8 mouse cellular contexts compared by ENCODE assay signal in genomic region chr9:118801176-118801909, GRCm38 (mm10).
DNase-seq lines count a peak whose midpoint lies in the region; ATAC-seq and TF ChIP-seq lines count a peak whose summit lies in the region.

No protein-coding gene starts in this region.

- H3K4me2 ChIP-seq in lung, embryonic 15.5 days, result no peak overlapping the region; the same call in 1 of the 2 replicates

- 42% methylated on average over 15 of the region's 15 CpGs for WGBS in lung, embryonic 15.5 days

- H3K4me3 ChIP-seq in gastrocnemius, adult 2 months, result no peak overlapping the region
- no peak overlapping the region for H3K4me3 ChIP-seq in lung, embryonic 15.5 days

- H3K27me3 ChIP-seq in lung, embryonic 15.5 days, result no peaks in the 10 kb centered on the region

- H3K27ac ChIP-seq in gastrocnemius, adult 2 months, result peak overlapping the region; percentile 64
- H3K27ac ChIP-seq in lung, embryonic 15.5 days, result peak overlapping the region; percentile 56

- intact Hi-C loops in gastrocnemius, adult 2 months (cut with DNase I), result no loop called here

- peaks cover 14% of the 10 kb centered on the region for H3K4me1 ChIP-seq in lung, embryonic 15.5 days

- TF ChIP-seq CTCF in gastrocnemius, adult 2 months (IDR thresholded peaks at IDR 0.05), result no peak

- peak; percentile 37; the same call in 1 of the 2 replicates for ATAC-seq in lung, embryonic 15.5 days (ENCODE audit: borderline replicate concordance, extremely low read depth, low FRiP score, low TSS enrichment)
- ATAC-seq in megakaryocyte-erythroid progenitor cell, adult 5-6 weeks (replicated peaks; ENCODE audit: low FRiP score, low TSS enrichment, poor library complexity, severe bottlenecking), result no peak

- no peak for DNase-seq in gastrocnemius, adult 2 months
- no peak for DNase-seq in gastrocnemius, adult 18-20 months (ENCODE audit: low spot score)
- peak; percentile 48 for DNase-seq in adrenal gland, adult 8-10 months
- DNase-seq in heart, postnatal 4 days, result peak; percentile 87
- no peak for DNase-seq in urinary bladder, adult 18-20 months (ENCODE audit: low spot score in 2 of 2)
- no peak for DNase-seq in frontal cortex, postnatal 25 days (ENCODE audit: low spot score in 2 of 2)

- no peaks in the 10 kb centered on the region for H3K36me3 ChIP-seq in lung, embryonic 15.5 days

- H3K9me3 ChIP-seq in lung, embryonic 15.5 days, result no peaks in the 10 kb centered on the region

- no peak overlapping the region for H3K9ac ChIP-seq in lung, embryonic 15.5 days

Comparison
In these comparisons a context has a peak if more than half of its experiments do, and no peak if none do; other contexts are left out.
1. DNase-seq: peak in adrenal gland, adult 8-10 months (single experiment) and heart, postnatal 4 days (single experiment); none in gastrocnemius, adult 2 months (single experiment), gastrocnemius, adult 18-20 months (single experiment), urinary bladder, adult 18-20 months (0 of 2) and frontal cortex, postnatal 25 days (0 of 2).